Mouse (Mus musculus): Measurements from ENCODE around the gene AI481877. TPM values are rescaled to one million over a fixed set of nuclear protein-coding genes. Genes with fewer than 3 reads are reported as not detected.

The AI481877 gene
- total and polyA plus RNA-seq, 3 experiments: 0.01 TPM; not detected in 2

- TF ChIP-seq SMC3 (IDR thresholded peaks at IDR 0.05; ENCODE audit: low read depth, low read length) (no peak), USF1 (IDR thresholded peaks at IDR 0.05; ENCODE audit: low read depth, low read length) (no peak), POLR2AphosphoS5 (IDR thresholded peaks at IDR 0.05; ENCODE audit: borderline replicate concordance, low read depth, low read length) (no peak), GABPA (IDR thresholded peaks at IDR 0.05; ENCODE audit: low read depth, low read length) (no peak)
These were observed 22.3 kb upstream of the AI481877 start (continued) for GRCm38 (mm10) chr4:59160959-59161670.

DNA sequence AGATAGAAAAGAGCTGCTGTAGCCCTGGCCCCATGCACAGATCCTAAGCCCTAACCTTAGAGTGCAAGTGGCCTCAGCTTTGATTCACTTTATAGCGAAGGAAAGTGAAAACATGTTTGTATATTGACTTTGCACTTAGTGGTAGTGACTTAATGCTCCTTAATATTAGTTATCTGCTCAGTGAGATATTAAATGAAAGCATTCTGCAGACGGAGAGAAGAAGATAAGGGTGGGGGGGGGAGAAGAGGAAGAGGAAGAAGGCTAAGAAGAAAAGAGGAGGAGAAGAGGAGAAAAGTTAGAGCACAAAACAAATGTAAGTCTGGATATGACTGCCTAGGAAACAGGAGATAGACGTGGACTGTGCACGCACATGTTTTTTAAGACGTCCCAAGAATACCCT is 21.5 kb upstream of the AI481877 start:
- TF ChIP-seq UBTF (IDR thresholded peaks at IDR 0.05; ENCODE audit: borderline replicate concordance, insufficient read depth, low read depth, low read length) (no peak), BHLHE40 (IDR thresholded peaks at IDR 0.05; ENCODE audit: borderline replicate concordance, low read depth, low read length) (no peak), TAL1 (IDR thresholded peaks at IDR 0.05; ENCODE audit: low read length) (0 out of 2 replicates have a peak, but pooled peaks have one; percentile 6), RCOR1 (IDR thresholded peaks at IDR 0.05; ENCODE audit: low read depth, low read length) (0 out of 2 replicates have a peak, but pooled peaks have one; percentile 16), TCF12 (IDR thresholded peaks at IDR 0.05; ENCODE audit: low read depth, low read length) (peak; percentile 51; the same call in 1 of the 2 replicates), USF1 (IDR thresholded peaks at IDR 0.05; ENCODE audit: low read depth, low read length) (no peak), MAFK (IDR thresholded peaks at IDR 0.05; ENCODE audit: borderline replicate concordance, low read depth, low read length) (no peak), ZMIZ1 (IDR thresholded peaks at IDR 0.05; ENCODE audit: low read depth, low read length) (no peak), CTCF (IDR thresholded peaks at IDR 0.05 in 2 of 3, conservative IDR thresholded peaks at IDR 0.05 in 1 of 3; ENCODE audit: control insufficient read depth in 1 of 3, insufficient read depth in 1 of 3, low read depth in 2 of 3, low read length in 3 of 3, poor library complexity in 1 of 3, severe bottlenecking in 1 of 3) (no peak), EP300 (IDR thresholded peaks at IDR 0.05; ENCODE audit: low read depth in 1 of 2, low read length in 2 of 2) (peak; percentile 53 to 60; a peak in 2 of 4 replicates), MYC (IDR thresholded peaks at IDR 0.05; ENCODE audit: low read depth, low read length) (no peak), ETS1 (IDR thresholded peaks at IDR 0.05; ENCODE audit: low read depth, low read length) (peak; percentile 33; the same call in 1 of the 2 replicates), HCFC1 (IDR thresholded peaks at IDR 0.05; ENCODE audit: low read depth, low read length) (no peak), MAZ (IDR thresholded peaks at IDR 0.05; ENCODE audit: low read depth, low read length) (0 out of 2 replicates have a peak, but pooled peaks have one; percentile 49), GATA1 (IDR thresholded peaks at IDR 0.05; ENCODE audit: low read depth, low read length) (peak; percentile 71), E2F4 (IDR thresholded peaks at IDR 0.05; ENCODE audit: borderline replicate concordance, low read depth, low read length) (no peak), ELF1 (IDR thresholded peaks at IDR 0.05; ENCODE audit: low read depth, low read length) (no peak), USF2 (IDR thresholded peaks at IDR 0.05; ENCODE audit: borderline replicate concordance in 1 of 2, insufficient read depth in 1 of 2, low read depth in 1 of 2, low read length in 2 of 2) (no peak)
- DNase-seq (ENCODE audit: low read depth, low spot score): no peak
- Histone ChIP-seq H3K4me3 (ENCODE audit: control insufficient read depth in 1 of 2, insufficient read depth in 1 of 2, low read depth in 2 of 2, low read length in 2 of 2) (no peak overlapping the region), H3K36me3 (ENCODE audit: control insufficient read depth in 1 of 2, insufficient read depth in 2 of 2, low read length in 2 of 2) (peaks cover 0 to 45% of the 10 kb centered on the region in 2 experiments; a peak in 2 of 4 replicates), H3K9me3 (replicated peaks; ENCODE audit: insufficient read depth, low read length) (no peaks in the 10 kb centered on the region), H3K9ac (ENCODE audit: control insufficient read depth, low read depth, low read length, poor library complexity, severe bottlenecking) (no peak overlapping the region), H3K79me2 (ENCODE audit: control insufficient read depth, insufficient read depth, low read length, poor library complexity) (no peaks in the 10 kb centered on the region), H3K27ac (ENCODE audit: control insufficient read depth, low read depth, low read length) (peak overlapping the region; percentile 52), H3K27me3 (ENCODE audit: control insufficient read depth in 1 of 2, insufficient read depth in 2 of 2, low read length in 2 of 2) (no peaks in the 10 kb centered on the region), H3K4me1 (ENCODE audit: control insufficient read depth in 1 of 2, insufficient read depth in 2 of 2, low read length in 2 of 2) (peaks cover 13 to 54% of the 10 kb centered on the region in 2 experiments)
